Mouse (Mus musculus): Measurements from ENCODE around the gene Abhd16a. TPM values are rescaled to one million over a fixed set of nuclear protein-coding genes. Genes with fewer than 3 reads are reported as not detected.
A peak's percentile ranks its signal among the peaks of the same experiment; 100 is the strongest.

Gene Abhd16a
- polyA plus RNA-seq, 1 experiment from 2014 or later = 49.3 TPM

DNA sequence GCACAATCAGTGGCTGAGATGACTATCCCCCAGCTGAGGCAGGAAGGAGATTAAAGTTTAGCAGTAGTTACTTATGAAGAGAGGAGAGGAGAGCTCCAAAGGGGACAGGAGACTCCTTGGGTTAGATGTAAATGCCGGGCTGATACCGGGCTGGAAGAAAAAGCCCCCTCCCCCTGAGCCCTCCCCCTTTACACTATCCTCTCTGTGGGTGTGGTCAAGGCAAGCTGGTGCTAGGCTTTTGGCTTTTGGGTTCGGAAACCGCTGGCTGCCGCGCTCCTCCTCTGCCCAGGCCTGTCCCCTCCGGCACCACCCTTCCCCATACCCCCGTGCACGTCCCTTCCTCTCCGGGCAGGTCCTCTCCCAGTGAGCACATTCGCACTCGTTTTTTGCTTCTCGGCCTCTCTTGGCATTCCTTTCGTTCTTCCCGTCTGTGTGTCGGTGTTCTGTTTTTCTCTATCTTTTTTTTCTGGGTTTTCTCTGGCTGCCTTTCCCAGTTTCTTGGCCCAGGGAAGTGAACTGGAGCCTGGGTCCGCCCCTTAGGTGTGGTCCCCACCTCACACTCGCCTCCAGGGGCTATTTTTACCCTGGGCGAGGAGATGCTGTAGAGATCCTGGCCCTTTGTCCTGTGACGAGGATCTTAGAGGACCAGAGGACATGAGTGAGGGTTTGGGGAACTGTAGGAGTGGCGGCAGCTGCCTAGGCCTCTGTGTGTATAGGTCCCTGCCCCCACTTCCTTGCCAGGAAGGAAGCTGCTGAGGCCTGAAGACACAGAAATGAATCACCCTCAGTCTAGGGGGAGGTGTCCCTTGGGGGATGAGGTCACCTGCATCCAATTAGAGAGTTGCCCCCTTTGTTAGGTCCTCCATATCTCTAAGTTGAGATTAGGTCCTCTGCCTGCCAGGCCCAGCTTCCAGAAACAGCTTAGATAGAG is 37.6 kb upstream of the Abhd16a start:
- Histone ChIP-seq H3K9ac (replicated peaks) (peak overlapping the region; percentile 87), H3K4me3 (ENCODE audit: low read depth, low read length) (peak overlapping the region; percentile 68), H3K9me3 (ENCODE audit: low read length) (no peaks in the 10 kb centered on the region), H3K27me3 (ENCODE audit: insufficient read depth, low read length) (no peaks in the 10 kb centered on the region), H3K36me3 (replicated peaks; ENCODE audit: insufficient read depth, low read length) (peaks cover 41% of the 10 kb centered on the region), H3K4me1 (ENCODE audit: insufficient read depth) (peaks cover 38% of the 10 kb centered on the region), H3K27ac (ENCODE audit: low read depth) (peak overlapping the region; percentile 98), H3K4me2 (ENCODE audit: low read depth, low read length) (peak overlapping the region; percentile 99)
- TF ChIP-seq CTCF (IDR thresholded peaks at IDR 0.05; ENCODE audit: low read depth) (no peak), EP300 (IDR thresholded peaks at IDR 0.05; ENCODE audit: low read depth) (peak; percentile 29; the same call in 1 of the 2 replicates)
- 4% methylated on average over 21 of the region's 21 CpGs for WGBS (ENCODE audit: insufficient replicate concordance)
- DNase-seq (peak; percentile 76), ATAC-seq (peak; percentile 53)

DNA sequence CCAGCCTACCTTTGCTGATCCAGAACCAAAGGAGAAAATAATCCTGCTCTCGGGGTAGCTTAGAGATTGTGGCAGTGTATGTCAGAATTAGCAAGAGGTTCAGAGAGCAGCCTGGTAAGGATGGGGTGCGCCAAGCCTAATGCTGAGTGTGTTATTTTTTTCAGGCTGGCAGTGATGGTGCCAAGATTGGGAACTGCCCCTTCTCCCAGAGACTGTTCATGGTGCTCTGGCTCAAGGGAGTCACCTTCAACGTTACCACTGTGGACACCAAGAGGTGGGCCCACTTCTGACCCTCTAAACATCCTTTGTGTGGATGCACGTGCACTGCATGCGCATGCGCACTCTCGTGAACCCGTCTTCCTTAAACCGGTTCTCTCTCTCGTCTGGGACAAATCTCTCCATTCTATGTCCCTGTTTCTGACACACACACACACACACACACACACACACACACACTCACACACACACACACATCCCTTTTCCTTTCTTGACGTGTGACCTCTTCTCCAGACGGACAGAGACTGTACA is 36.7 kb upstream of the Abhd16a start:
- WGBS (ENCODE audit: insufficient replicate concordance) = 82% methylated on average over 12 of the region's 12 CpGs
- TF ChIP-seq CTCF (IDR thresholded peaks at IDR 0.05; ENCODE audit: low read depth) (no peak), EP300 (IDR thresholded peaks at IDR 0.05; ENCODE audit: low read depth) (no peak)
- H3K4me2 ChIP-seq (ENCODE audit: low read depth, low read length) = peak overlapping the region; percentile 99
- no peak for ATAC-seq
- no peaks in the 10 kb centered on the region for H3K9me3 ChIP-seq (ENCODE audit: low read length)
- no peak for DNase-seq
- peak overlapping the region; percentile 87 for H3K9ac ChIP-seq (replicated peaks)
- H3K27me3 ChIP-seq (ENCODE audit: insufficient read depth, low read length) = no peaks in the 10 kb centered on the region
- H3K27ac ChIP-seq (ENCODE audit: low read depth) = peak overlapping the region; percentile 98
- H3K4me1 ChIP-seq (ENCODE audit: insufficient read depth) = peaks cover 31% of the 10 kb centered on the region
- H3K36me3 ChIP-seq (replicated peaks; ENCODE audit: insufficient read depth, low read length) = peaks cover 45% of the 10 kb centered on the region
- H3K4me3 ChIP-seq (ENCODE audit: low read depth, low read length) = peak overlapping the region; percentile 68

DNA sequence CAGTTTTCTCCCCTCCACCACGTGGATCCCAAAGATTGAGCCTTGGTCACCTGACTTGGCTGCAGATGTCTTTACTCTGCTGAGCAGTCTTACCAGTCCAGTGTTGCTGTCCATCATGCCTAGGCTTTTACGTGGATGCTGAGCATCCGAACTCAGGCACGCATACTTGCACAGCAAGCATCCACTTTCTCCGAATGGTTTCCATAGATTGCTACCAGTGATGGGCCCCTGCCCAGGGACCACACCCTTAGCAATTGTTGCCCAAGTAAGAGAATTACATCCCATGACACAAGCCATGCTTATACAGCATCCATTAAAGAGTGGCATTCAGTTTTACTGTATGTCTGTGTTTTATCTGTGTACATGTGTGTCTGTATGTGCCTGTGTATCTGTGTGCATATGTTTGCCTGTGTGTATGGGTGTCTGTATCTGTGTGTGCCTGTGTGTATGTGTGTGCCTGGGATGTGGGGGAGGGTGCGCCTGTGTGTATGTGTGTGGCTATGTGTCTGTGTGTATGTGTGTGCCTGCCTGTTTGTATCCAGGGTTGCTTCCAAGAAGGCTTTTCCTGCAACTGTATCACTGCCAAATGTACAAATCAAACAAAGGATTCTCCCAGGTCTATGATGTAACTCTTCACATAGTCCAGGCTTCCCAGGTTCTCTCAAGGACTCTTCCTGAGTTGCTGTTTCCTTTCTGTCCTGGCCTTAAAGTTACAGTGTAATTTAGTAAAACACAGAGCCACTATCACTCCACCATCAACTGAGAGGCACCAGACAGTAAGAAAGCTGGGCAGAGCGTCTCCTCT is 33.2 kb upstream of the Abhd16a start:
- Histone ChIP-seq H3K4me2 (ENCODE audit: low read depth, low read length) (no peak overlapping the region), H3K36me3 (replicated peaks; ENCODE audit: insufficient read depth, low read length) (peaks cover 60% of the 10 kb centered on the region), H3K27ac (ENCODE audit: low read depth) (no peak overlapping the region), H3K9ac (replicated peaks) (no peak overlapping the region), H3K9me3 (ENCODE audit: low read length) (no peaks in the 10 kb centered on the region), H3K27me3 (ENCODE audit: insufficient read depth, low read length) (no peaks in the 10 kb centered on the region), H3K4me1 (ENCODE audit: insufficient read depth) (peaks cover 26% of the 10 kb centered on the region), H3K4me3 (ENCODE audit: low read depth, low read length) (no peak overlapping the region)
- ATAC-seq (no peak), DNase-seq (no peak)
- no peak for TF ChIP-seq EP300 (IDR thresholded peaks at IDR 0.05; ENCODE audit: low read depth)
- no peak for TF ChIP-seq CTCF (IDR thresholded peaks at IDR 0.05; ENCODE audit: low read depth)
- WGBS (ENCODE audit: insufficient replicate concordance) = 90% methylated on average over 7 of the region's 7 CpGs

DNA sequence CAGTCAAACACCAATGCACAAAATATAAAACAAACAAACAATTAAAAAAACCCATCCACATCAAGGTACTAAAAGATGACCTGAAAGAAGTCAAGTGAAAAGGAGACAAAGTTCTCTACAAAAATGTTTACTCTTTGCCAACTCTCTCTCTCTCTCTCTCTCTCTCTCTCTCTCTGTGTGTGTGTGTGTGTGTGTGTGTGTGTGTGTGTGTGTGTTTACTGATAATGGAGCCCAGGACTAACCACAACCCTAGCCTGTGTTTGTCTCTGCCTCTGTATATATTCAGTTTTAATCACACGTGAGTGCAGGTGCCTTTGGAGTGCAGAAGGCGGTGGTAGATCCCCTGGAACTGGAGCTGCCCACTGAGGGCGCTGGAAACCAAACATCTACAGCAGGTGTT is 32.0 kb upstream of the Abhd16a start:
- no peak overlapping the region for H3K4me2 ChIP-seq (ENCODE audit: low read depth, low read length)
- no peak overlapping the region for H3K27ac ChIP-seq (ENCODE audit: low read depth)
- no peaks in the 10 kb centered on the region for H3K9me3 ChIP-seq (ENCODE audit: low read length)
- H3K36me3 ChIP-seq (replicated peaks; ENCODE audit: insufficient read depth, low read length) = peaks cover 62% of the 10 kb centered on the region
- no peak overlapping the region for H3K4me3 ChIP-seq (ENCODE audit: low read depth, low read length)
- TF ChIP-seq EP300 (IDR thresholded peaks at IDR 0.05; ENCODE audit: low read depth) (no peak), CTCF (IDR thresholded peaks at IDR 0.05; ENCODE audit: low read depth) (no peak)
- H3K4me1 ChIP-seq (ENCODE audit: insufficient read depth) = peaks cover 23% of the 10 kb centered on the region
- H3K27me3 ChIP-seq (ENCODE audit: insufficient read depth, low read length) = no peaks in the 10 kb centered on the region
- DNase-seq (no peak), ATAC-seq (no peak)
- WGBS (ENCODE audit: insufficient replicate concordance) = 47% methylated on average over 3 of the region's 3 CpGs
- H3K9ac ChIP-seq (replicated peaks) = no peak overlapping the region

DNA sequence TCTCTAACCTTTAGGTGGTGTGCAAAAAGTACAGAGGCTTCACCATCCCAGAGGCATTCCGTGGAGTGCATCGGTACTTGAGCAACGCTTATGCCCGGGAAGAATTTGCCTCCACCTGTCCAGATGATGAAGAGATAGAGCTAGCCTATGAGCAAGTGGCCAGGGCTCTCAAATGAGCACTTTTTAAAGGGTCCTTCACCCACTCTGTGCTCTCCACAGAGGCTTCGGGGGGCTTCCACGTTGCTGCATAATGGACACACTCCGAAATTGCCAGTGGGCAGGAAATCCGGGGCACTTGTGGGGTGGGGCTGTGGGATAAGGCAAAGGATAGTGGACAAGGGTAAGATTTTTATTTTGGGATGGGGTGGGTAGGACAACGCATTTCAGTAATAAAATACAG is 30.7 kb upstream of the Abhd16a start:
- Histone ChIP-seq H3K9me3 (ENCODE audit: low read length) (no peaks in the 10 kb centered on the region), H3K27me3 (ENCODE audit: insufficient read depth, low read length) (peaks cover 3% of the 10 kb centered on the region; the same call in 1 of the 2 replicates), H3K4me3 (ENCODE audit: low read depth, low read length) (no peak overlapping the region), H3K9ac (replicated peaks) (no peak overlapping the region), H3K4me2 (ENCODE audit: low read depth, low read length) (no peak overlapping the region), H3K4me1 (ENCODE audit: insufficient read depth) (peaks cover 19% of the 10 kb centered on the region), H3K36me3 (replicated peaks; ENCODE audit: insufficient read depth, low read length) (peaks cover 50% of the 10 kb centered on the region), H3K27ac (ENCODE audit: low read depth) (no peak overlapping the region)
- WGBS (ENCODE audit: insufficient replicate concordance) = 66% methylated on average over 9 of the region's 9 CpGs
- DNase-seq (no peak), ATAC-seq (no peak)
- TF ChIP-seq CTCF (IDR thresholded peaks at IDR 0.05; ENCODE audit: low read depth) (no peak), EP300 (IDR thresholded peaks at IDR 0.05; ENCODE audit: low read depth) (no peak)

Data from liver, postnatal 0 days (tissue).